Mouse (Mus musculus) forebrain, embryonic 14.5 days (tissue): ENCODE results near the gene Orai3. TPM values are rescaled to one million over a fixed set of nuclear protein-coding genes. Genes with fewer than 3 reads are reported as not detected.
"Not testable (repeated sequence)": the region's sequence is repeated elsewhere in the genome, so short reads cannot be mapped to it uniquely, and the experiment has no call there.

ENCODE experiments used
- ATAC-seq: fragments of 200-750 bp; cut with Nextera tagmentation; 2 replicates; pipeline ENCODE4 v1.8.0; 2017; ENCODE audit warnings: mild to moderate bottlenecking, moderate library complexity
- DNase-seq: peaks from one replicate; pipeline ENCODE4 v3.0.0-alpha.2; 2015; ENCODE audit warnings: low spot score
- H3K27ac ChIP-seq: fragments of 300-500 bp; sonication (generic); 2 replicates; pipeline ENCODE4 v1.5.1; 2014; ENCODE audit warnings: low read depth, mild to moderate bottlenecking, control low read depth, low read length, moderate library complexity
- H3K27me3 ChIP-seq: fragments of 300-500 bp; sonication (generic); replicated peaks from 2 replicates; pipeline ENCODE4 v1.6.1; 2014; ENCODE audit warnings: low read length, control low read depth, mixed read lengths; ENCODE audit not compliant: control insufficient read depth, insufficient read depth
- H3K36me3 ChIP-seq: fragments of 300-500 bp; sonication (generic); 2 replicates; pipeline ENCODE4 v1.6.1; 2014; ENCODE audit warnings: low read length, control low read depth; ENCODE audit not compliant: control insufficient read depth, insufficient read depth
- H3K4me1 ChIP-seq: fragments of 300-500 bp; sonication (generic); 2 replicates; pipeline ENCODE4 v1.6.1; 2014; ENCODE audit warnings: antibody characterized with exemption, low read length, control low read depth; ENCODE audit not compliant: control insufficient read depth, insufficient read depth
- H3K4me2 ChIP-seq: fragments of 300-500 bp; sonication (generic); 2 replicates; pipeline ENCODE4 v1.6.1; 2014; ENCODE audit warnings: mild to moderate bottlenecking, control low read depth, low read length
- H3K4me3 ChIP-seq: fragments of 300-500 bp; sonication (generic); 2 replicates; pipeline ENCODE4 v1.5.1; 2014; ENCODE audit warnings: low read depth, low read length, control low read depth
- H3K9ac ChIP-seq: fragments of 300-500 bp; sonication (generic); 2 replicates; pipeline ENCODE4 v1.6.1; 2014; ENCODE audit warnings: mild to moderate bottlenecking, low read length, control low read depth, moderate library complexity
- H3K9me3 ChIP-seq: fragments of 300-500 bp; sonication (generic); replicated peaks from 2 replicates; pipeline ENCODE4 v1.6.1; 2016; ENCODE audit warnings: low read length, control low read depth, mixed read lengths; ENCODE audit not compliant: control insufficient read depth
- WGBS: fragments of 180-500 bp; shearing (Covaris S2); extraction: QIAGEN DNeasy Blood & Tissue Kit; methylation state at CpG from one replicate; pipeline ENCODE4 v1.1.7; 2014; 5-methylcytosine and 5-hydroxymethylcytosine counted together
- polyA plus RNA-seq: library from polyadenylated mRNA; unstranded; fragments of >200 nt; fragmentation: Nextera tagmentation; extraction: Ambion mirVana; gene quantifications from 2 replicates; pipeline ENCODE4 v1.2.1, GENCODE M21; 2014

Gene Orai3
- polyA plus RNA-seq, 1 experiment from 2014 or later = 3.3 TPM

- ATAC-seq (no peak; the same call in none of the 2 replicates), DNase-seq (no peak)
- Histone ChIP-seq H3K36me3 (peaks cover 50% of the 10 kb centered on the region), H3K4me2 (peak overlapping the region; percentile 80; the same call in 1 of the 2 replicates), H3K9me3 (no peaks in the 10 kb centered on the region), H3K27me3 (no peaks in the 10 kb centered on the region), H3K27ac (no peak overlapping the region), H3K4me3 (no peak overlapping the region), H3K9ac (no peak overlapping the region), H3K4me1 (peaks cover 21% of the 10 kb centered on the region; the same call in 1 of the 2 replicates)
- WGBS = 45% methylated on average over 13 of the region's 13 CpGs
Observed at GRCm38 (mm10) chr7:127768346-127768996, 1.1 kb upstream of the Orai3 start.

GRCm38 (mm10) chr7:127768997-127769593 is 520 bp upstream of the Orai3 start:
- Histone ChIP-seq H3K9ac (peak overlapping the region; percentile 73; the same call in 1 of the 2 replicates), H3K4me2 (peak overlapping the region; percentile 80)

DNA sequence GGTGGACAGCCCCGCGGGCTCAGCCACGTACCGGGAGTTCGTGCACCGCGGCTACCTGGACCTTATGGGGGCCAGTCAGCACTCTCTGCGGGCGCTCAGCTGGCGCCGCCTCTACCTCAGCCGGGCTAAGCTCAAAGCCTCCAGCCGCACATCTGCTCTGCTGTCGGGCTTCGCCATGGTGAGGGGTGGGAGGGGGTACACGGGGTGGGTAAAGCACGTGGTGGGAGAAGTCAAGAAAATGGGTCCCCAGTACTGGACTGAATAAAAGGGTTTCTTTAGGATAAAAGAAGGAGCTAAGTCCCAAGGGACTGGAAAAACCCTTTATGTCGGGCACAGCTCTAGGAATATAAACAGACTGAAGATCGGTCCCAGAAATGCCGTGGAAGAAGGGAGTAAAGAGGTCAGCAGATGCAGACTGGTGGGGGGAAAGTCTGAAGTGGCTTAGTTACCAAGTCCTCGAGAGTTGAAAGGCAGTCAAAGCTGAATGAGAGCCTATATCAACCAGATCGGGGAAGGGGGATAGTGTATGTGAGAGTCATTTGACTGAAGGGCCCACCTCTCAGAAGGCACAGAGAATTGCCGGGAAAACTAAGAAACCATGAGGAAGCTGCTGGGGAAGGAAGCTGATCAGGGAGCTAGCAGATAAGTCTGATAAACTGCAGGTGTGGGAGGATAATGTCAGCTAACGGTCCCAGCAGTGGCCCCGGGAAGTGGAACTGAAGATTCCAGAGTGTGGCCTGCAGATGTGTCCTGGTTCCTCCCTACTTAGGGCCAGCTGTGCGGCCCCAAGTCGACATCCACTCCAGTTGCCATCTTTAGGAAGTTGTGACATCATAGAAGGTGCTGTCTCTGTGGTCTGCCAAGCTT is 657 bp downstream of the Orai3 start:
- Histone ChIP-seq H3K27me3 (no peaks in the 10 kb centered on the region), H3K4me2 (peak overlapping the region; percentile 80), H3K4me3 (peak overlapping the region; percentile 38), H3K4me1 (peaks cover 21% of the 10 kb centered on the region; the same call in 1 of the 2 replicates), H3K27ac (peak overlapping the region; percentile 52; the same call in 1 of the 2 replicates), H3K36me3 (peaks cover 32% of the 10 kb centered on the region), H3K9me3 (no peaks in the 10 kb centered on the region), H3K9ac (peak overlapping the region; percentile 73)
- ATAC-seq = peak; percentile 21
- 8% methylated on average over 27 of the region's 27 CpGs for WGBS
- peak; percentile 31 for DNase-seq

More at GRCm38 (mm10) chr7:127768997-127769593, 520 bp upstream of the Orai3 start:
- Histone ChIP-seq H3K9me3 (no peaks in the 10 kb centered on the region), H3K27ac (peak overlapping the region; percentile 52; the same call in 1 of the 2 replicates), H3K4me1 (peaks cover 21% of the 10 kb centered on the region; the same call in 1 of the 2 replicates), H3K36me3 (peaks cover 44% of the 10 kb centered on the region), H3K27me3 (no peaks in the 10 kb centered on the region), H3K4me3 (peak overlapping the region; percentile 38)
- peak; percentile 90 for ATAC-seq
- 0% methylated on average over 16 of the region's 16 CpGs for WGBS
- DNase-seq = peak; percentile 98

DNA sequence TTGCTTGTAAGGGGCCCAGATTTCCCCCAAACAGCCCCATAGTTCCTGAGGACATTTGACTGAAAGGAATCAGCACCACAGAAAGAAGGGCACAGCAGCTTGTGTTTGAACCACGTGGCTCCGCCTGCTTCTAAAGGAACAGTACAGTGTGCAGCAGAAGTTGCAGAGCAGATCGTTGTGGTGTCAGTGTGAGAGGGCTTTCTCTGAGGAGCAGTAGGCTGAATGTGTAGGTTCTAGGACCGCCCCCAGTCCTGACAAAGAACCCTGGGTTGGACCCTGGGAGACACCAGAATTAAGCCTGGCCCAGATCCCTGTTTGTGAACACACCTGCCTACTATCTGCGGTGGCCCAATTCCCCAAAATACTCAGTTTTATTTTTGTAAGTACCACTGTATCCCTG is 1.6 kb downstream of the Orai3 start:
- whole genome bisulfite sequencing = 74% methylated on average over 5 of the region's 5 CpGs
- ATAC-seq (no peak), DNase-seq (peak; percentile 11)
- Histone ChIP-seq H3K9me3 (no peaks in the 10 kb centered on the region), H3K27ac (no peak overlapping the region), H3K4me3 (no peak overlapping the region), H3K4me1 (peaks cover 21% of the 10 kb centered on the region; the same call in 1 of the 2 replicates), H3K4me2 (peak overlapping the region; percentile 80; the same call in 1 of the 2 replicates), H3K27me3 (no peaks in the 10 kb centered on the region), H3K36me3 (peaks cover 22% of the 10 kb centered on the region), H3K9ac (no peak overlapping the region)

DNA sequence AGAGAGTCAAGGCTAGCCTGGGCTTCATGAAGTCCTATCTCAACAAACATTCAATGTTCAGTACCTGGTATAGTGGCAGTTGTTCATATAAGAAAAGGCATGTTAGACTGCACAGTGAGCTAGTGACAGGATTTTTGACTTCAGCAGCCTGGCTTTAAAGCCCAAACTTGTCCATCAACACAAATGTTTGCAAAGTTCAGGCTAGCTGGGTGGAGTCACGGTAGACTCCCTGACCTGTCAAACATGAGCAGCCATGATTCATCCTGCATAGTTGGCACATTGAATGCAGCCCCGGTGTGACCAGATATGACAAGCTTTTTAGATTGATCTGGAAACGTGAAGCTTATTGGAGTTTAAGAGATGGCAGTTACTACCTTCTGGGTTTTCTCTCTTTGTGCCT is 2.5 kb downstream of the Orai3 start:
- DNase-seq = no peak
- ATAC-seq = no peak
- Histone ChIP-seq H3K36me3 (peaks cover 14% of the 10 kb centered on the region), H3K27ac (no peak overlapping the region), H3K9me3 (no peaks in the 10 kb centered on the region), H3K4me3 (no peak overlapping the region), H3K4me2 (no peak overlapping the region), H3K9ac (no peak overlapping the region), H3K27me3 (no peaks in the 10 kb centered on the region), H3K4me1 (peaks cover 21% of the 10 kb centered on the region; the same call in 1 of the 2 replicates)
- WGBS = 96% methylated on average over 3 of the region's 3 CpGs

- H3K9ac ChIP-seq = no peak overlapping the region
- DNase-seq = no peak
- H3K27ac ChIP-seq = no peak overlapping the region
- H3K4me2 ChIP-seq = no peak overlapping the region
- WGBS = 96% methylated on average over 1 of the region's 1 CpGs
- H3K27me3 ChIP-seq = no peaks in the 10 kb centered on the region
- H3K4me3 ChIP-seq = no peak overlapping the region
- H3K36me3 ChIP-seq = peaks cover 9% of the 10 kb centered on the region
- ATAC-seq = no peak
- H3K4me1 ChIP-seq = peaks cover 21% of the 10 kb centered on the region; the same call in 1 of the 2 replicates
- H3K9me3 ChIP-seq = no peaks in the 10 kb centered on the region
Observed at GRCm38 (mm10) chr7:127772557-127772956, 2.9 kb downstream of the Orai3 start.

DNA sequence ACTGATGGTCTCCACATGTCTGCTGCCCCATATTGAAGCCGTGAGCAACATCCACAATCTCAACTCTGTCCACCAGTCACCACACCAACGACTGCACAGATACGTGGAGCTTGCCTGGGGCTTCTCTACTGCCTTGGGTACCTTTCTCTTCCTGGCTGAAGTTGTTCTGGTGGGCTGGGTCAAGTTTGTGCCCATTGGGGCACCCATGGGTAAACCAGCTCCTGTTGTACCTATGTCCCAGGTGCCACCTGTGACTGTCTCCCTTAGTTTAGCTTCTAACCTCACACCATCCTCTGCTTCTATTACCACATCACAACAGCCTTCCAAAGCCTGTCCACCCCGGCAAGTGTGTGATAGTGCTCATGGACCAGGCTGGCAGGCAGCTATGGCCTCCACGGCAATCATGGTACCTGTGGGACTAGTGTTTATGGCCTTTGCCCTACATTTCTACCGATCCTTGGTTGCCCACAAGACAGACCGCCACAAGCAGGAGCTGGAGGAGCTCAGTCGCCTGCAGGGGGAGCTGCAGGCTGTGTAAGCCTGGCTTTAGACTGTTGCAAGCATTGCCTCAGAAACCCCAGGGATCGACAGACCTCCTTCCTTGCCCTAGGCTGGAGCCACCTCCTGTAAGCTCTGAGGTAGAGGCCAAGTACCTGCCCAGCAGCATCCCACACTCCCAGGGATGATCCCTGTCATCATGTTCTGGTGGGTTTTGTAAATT is 4.2 kb downstream of the Orai3 start:
- Histone ChIP-seq H3K36me3 (peaks cover 4% of the 10 kb centered on the region; the same call in 1 of the 2 replicates), H3K27ac (no peak overlapping the region), H3K27me3 (no peaks in the 10 kb centered on the region), H3K4me1 (peaks cover 28% of the 10 kb centered on the region), H3K4me3 (no peak overlapping the region), H3K9me3 (no peaks in the 10 kb centered on the region), H3K9ac (no peak overlapping the region), H3K4me2 (no peak overlapping the region)
- DNase-seq = peak; percentile 75
- WGBS = 48% methylated on average over 9 of the region's 9 CpGs
- no peak for ATAC-seq

- not testable (repeated sequence) for DNase-seq, ATAC-seq, H3K27me3 ChIP-seq, H3K9me3 ChIP-seq
- WGBS = 77% methylated on average over 7 of the region's 7 CpGs
- Histone ChIP-seq H3K4me3 (peak overlapping the region; percentile 96), H3K4me1 (peaks cover 11% of the 10 kb centered on the region), H3K9ac (peak overlapping the region; percentile 90), H3K4me2 (peak overlapping the region; percentile 82), H3K27ac (peak overlapping the region; percentile 96; the same call in 1 of the 2 replicates), H3K36me3 (peaks cover 24% of the 10 kb centered on the region)
Observed at GRCm38 (mm10) chr7:127775837-127776236, 6.2 kb downstream of the Orai3 start.
